Mouse (Mus musculus): ENCODE measurements at regions not wholly inside any gene's neighbourhood (a gene's known extent, or its start where the extent isn't known, plus 50 kb on each side); places are given as distances from the start of the nearest gene placed in this dataset.

- TF ChIP-seq CTCF (IDR thresholded peaks at IDR 0.05; ENCODE audit: low read depth), result no peak
- peak; percentile 67; the same call in 1 of the 2 replicates for TF ChIP-seq EP300 (IDR thresholded peaks at IDR 0.05; ENCODE audit: low read depth)
Measured at GRCm38 (mm10) chr2:147942591-147942990, 104.2 kb downstream of the Foxa2 start.
